Mouse (Mus musculus) ES-Bruce4 (cell line): ENCODE measurements around the gene Snx15. TPM values are rescaled to one million over a fixed set of nuclear protein-coding genes. Genes with fewer than 3 reads are reported as not detected.
A peak's percentile ranks its signal among the peaks of the same experiment; 100 is the strongest.
"Not testable (repeated sequence)": the region's sequence is repeated elsewhere in the genome, so short reads cannot be mapped to it uniquely, and the experiment has no call there.

ENCODE experiments used
- H3K27ac ChIP-seq: 2 replicates; pipeline ENCODE4 v1.5.1; 2012; ENCODE audit warnings: low read length, inconsistent platforms; ENCODE audit not compliant: insufficient read depth
- H3K27me3 ChIP-seq: 2 replicates; pipeline ENCODE4 v1.6.1; 2012; ENCODE audit warnings: mild to moderate bottlenecking, low read length, inconsistent platforms; ENCODE audit not compliant: control insufficient read depth, poor library complexity, insufficient read depth, severe bottlenecking
- H3K36me3 ChIP-seq: 2 replicates; pipeline ENCODE4 v1.6.1; 2012; ENCODE audit warnings: inconsistent platforms, mild to moderate bottlenecking, low read length, moderate library complexity; ENCODE audit not compliant: control insufficient read depth, poor library complexity, insufficient read depth, severe bottlenecking
- H3K4me1 ChIP-seq: one replicate; pipeline ENCODE4 v1.8.1; 2011; ENCODE audit warnings: low read length; ENCODE audit not compliant: control insufficient read depth, insufficient read depth
- H3K4me3 ChIP-seq: 2 replicates; pipeline ENCODE4 v1.5.1; 2011; ENCODE audit warnings: low read depth, mild to moderate bottlenecking, low read length
- H3K9ac ChIP-seq: 2 replicates; pipeline ENCODE4 v1.6.1; 2012; ENCODE audit warnings: low read depth, mild to moderate bottlenecking, inconsistent platforms; ENCODE audit not compliant: poor library complexity, severe bottlenecking
- H3K9me3 ChIP-seq: replicated peaks from 2 replicates; pipeline ENCODE4 v1.6.1; 2012; ENCODE audit warnings: mild to moderate bottlenecking, low read length, inconsistent platforms; ENCODE audit not compliant: control insufficient read depth, poor library complexity, insufficient read depth, severe bottlenecking
- CTCF ChIP-seq: IDR thresholded peaks from one replicate; pipeline ENCODE4 v1.8.1; 2011; ENCODE audit warnings: low read depth, low read length
- EP300 ChIP-seq: IDR thresholded peaks from 2 replicates; pipeline ENCODE4 v1.6.1; 2011; ENCODE audit warnings: low read depth, low read length; ENCODE audit not compliant: insufficient read depth
- POLR2A ChIP-seq: IDR thresholded peaks from one replicate; pipeline ENCODE4 v1.8.1; 2011; ENCODE audit warnings: low read length; ENCODE audit not compliant: insufficient read depth
- polyA plus RNA-seq: library from polyadenylated mRNA; stranded (reverse); fragments of >200 nt; gene quantifications from 2 replicates; pipeline ENCODE4 v1.2.4, GENCODE M21; 2011; ENCODE audit warnings: low read depth; ENCODE audit not compliant: missing spikeins, insufficient read depth, insufficient read length

Gene Snx15
- polyA plus RNA-seq, 1 experiment, result 10.0 TPM

GRCm38 (mm10) chr19:6139701-6140100 is 11.6 kb upstream of the Snx15 start:
- Histone ChIP-seq H3K4me1 (no peaks in the 10 kb centered on the region), H3K36me3 (no peaks in the 10 kb centered on the region), H3K27ac (no peak overlapping the region)

DNA sequence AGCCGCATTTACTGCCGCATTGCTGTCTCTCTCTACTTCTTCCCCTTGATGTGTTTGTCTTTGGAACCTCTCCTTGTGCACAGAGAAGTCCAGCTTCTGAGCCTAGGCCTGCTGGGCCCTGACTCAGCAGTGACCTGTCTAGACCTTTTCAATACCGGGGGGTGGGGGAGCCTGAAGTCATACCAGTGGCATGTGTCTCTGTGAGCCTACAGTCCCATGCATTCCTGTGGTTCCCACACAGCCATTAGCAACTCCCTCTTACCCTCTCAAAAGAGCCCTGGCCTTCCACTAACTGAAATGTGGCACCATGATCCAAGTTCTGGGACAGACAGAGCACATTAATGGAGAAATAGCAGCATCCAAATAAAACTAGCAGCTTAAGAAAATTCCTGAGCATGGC is 8.3 kb upstream of the Snx15 start:
- H3K9ac ChIP-seq, result no peak overlapping the region
- H3K36me3 ChIP-seq, result 0 out of 2 replicates have a peak, but pooled peaks cover 2% of the 10 kb centered on the region
- TF ChIP-seq EP300 (no peak), CTCF (no peak), POLR2A (no peak)
- no peaks in the 10 kb centered on the region for H3K9me3 ChIP-seq
- no peaks in the 10 kb centered on the region for H3K27me3 ChIP-seq
- H3K4me3 ChIP-seq, result no peak overlapping the region
- H3K4me1 ChIP-seq, result no peaks in the 10 kb centered on the region
- H3K27ac ChIP-seq, result no peak overlapping the region

More at GRCm38 (mm10) chr19:6139701-6140100, 11.6 kb upstream of the Snx15 start:
- Histone ChIP-seq H3K9ac (0 out of 2 replicates have a peak overlapping the region, but pooled peaks have one; percentile 87), H3K9me3 (no peaks in the 10 kb centered on the region), H3K27me3 (no peaks in the 10 kb centered on the region), H3K4me3 (peak overlapping the region; percentile 19; the same call in 1 of the 2 replicates)
- TF ChIP-seq POLR2A (no peak), CTCF (no peak), EP300 (no peak)

DNA sequence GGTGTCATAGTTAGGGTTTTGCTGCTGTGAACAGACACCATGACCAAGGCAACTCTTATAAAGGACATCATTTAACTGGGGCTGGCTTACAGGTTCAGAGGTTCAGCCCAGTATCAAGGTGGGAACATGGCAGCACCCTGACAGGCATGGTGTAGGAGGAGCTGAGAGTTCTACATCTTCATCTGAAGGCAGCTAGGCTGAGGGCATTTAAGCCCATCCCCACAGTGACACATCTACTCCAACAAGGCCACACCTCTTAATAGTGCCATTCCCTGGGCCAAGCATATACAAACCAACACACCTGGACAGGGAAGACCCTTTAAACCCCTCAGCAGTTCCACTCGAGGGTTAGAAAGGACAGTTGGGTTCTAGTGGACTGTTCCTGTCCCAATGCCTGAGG is 5.1 kb upstream of the Snx15 start:
- H3K27ac ChIP-seq, H3K9ac ChIP-seq, H3K4me1 ChIP-seq, H3K9me3 ChIP-seq, H3K36me3 ChIP-seq, H3K27me3 ChIP-seq, H3K4me3 ChIP-seq: not testable (repeated sequence)

DNA sequence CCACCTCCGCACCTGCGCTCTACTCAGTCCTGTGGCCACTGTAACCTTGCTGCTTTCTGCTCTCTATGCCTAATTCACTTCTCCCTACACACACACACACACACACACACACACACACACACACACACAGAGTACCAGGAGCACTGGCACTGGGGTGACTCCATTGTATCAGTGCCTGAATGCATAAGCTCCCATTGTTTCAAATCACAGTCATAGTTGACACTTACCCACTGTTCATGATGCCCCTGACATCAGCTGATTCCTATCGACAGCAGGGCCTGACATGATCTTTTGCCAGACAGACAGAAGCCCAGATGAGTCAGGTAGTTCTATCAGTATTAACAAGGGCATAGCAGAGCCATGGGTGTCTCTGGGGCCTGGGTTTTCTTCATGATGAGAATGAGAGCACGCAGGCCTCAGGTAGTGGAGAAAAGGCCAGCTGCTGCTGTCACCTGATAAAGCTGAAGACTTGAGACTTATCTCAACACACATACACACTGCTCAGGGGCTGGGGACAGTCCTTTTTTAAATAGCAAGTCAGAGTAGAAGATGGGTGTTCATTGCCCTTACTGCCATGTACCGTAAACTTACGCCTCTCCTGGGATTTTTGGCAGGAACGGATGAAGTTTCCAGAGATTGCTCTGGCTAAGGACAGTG is 4.2 kb upstream of the Snx15 start:
- no peaks in the 10 kb centered on the region for H3K27me3 ChIP-seq
- H3K9ac ChIP-seq, result no peak overlapping the region
- no peak for TF ChIP-seq POLR2A
- TF ChIP-seq EP300, result no peak
- no peak for TF ChIP-seq CTCF
- H3K4me1 ChIP-seq, result no peaks in the 10 kb centered on the region
- no peak overlapping the region for H3K4me3 ChIP-seq
- no peaks in the 10 kb centered on the region for H3K9me3 ChIP-seq
- H3K36me3 ChIP-seq, result 0 out of 2 replicates have a peak, but pooled peaks cover 2% of the 10 kb centered on the region
- H3K27ac ChIP-seq, result no peak overlapping the region

GRCm38 (mm10) chr19:6130414-6131128 is 2.5 kb upstream of the Snx15 start:
- H3K4me3 ChIP-seq, H3K27me3 ChIP-seq, H3K9me3 ChIP-seq: not testable (repeated sequence)

DNA sequence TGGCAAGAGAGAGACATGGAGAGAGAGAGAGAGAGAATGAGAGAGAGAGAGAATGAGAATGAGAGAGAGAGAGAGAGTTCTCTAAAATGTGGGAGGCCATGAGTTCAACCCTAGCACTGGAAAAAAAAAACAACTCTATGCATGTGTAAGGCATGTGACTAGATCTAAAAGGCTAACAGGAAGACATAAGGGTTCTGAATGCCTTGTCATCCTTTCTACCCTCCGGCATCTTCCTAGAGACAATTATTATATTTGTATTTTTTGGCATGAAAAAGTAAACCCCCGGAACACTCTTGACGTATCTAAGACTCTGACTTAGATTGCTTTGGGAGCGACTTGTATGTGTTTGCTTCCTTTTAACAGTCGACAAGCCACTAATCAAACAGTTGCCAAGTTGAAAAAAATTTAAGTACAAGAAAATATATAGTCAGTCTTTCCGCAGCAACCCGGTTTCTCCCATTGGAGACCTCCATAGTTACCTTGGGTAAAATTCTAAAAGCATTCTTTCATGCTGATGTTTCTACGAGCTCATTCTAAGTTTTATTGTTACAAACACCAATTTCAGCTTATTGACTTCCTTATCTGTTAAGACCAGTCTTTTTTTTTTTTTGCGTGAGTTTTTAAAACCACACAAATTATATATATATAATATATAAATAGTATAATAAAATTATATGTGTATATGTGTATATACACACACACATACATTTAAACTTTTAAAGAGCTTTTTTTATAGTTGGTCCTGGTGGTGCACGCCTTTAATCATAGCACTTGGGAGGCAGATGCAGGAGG is 1.1 kb downstream of the Snx15 start:
- peak overlapping the region; percentile 67 for H3K4me3 ChIP-seq
- TF ChIP-seq EP300, result no peak
- TF ChIP-seq CTCF, result no peak
- no peak for TF ChIP-seq POLR2A
- peak overlapping the region; percentile 22; the same call in 1 of the 2 replicates for H3K27ac ChIP-seq
- H3K36me3 ChIP-seq, result no peaks in the 10 kb centered on the region
- H3K4me1 ChIP-seq, result no peaks in the 10 kb centered on the region
- H3K9me3 ChIP-seq, result no peaks in the 10 kb centered on the region
- peak overlapping the region; percentile 41 for H3K9ac ChIP-seq
- H3K27me3 ChIP-seq, result no peaks in the 10 kb centered on the region

More at GRCm38 (mm10) chr19:6130414-6131128, 2.5 kb upstream of the Snx15 start:
- H3K27ac ChIP-seq, H3K4me1 ChIP-seq, H3K9ac ChIP-seq, H3K36me3 ChIP-seq: not testable (repeated sequence)
